In the genomic region with DNA sequence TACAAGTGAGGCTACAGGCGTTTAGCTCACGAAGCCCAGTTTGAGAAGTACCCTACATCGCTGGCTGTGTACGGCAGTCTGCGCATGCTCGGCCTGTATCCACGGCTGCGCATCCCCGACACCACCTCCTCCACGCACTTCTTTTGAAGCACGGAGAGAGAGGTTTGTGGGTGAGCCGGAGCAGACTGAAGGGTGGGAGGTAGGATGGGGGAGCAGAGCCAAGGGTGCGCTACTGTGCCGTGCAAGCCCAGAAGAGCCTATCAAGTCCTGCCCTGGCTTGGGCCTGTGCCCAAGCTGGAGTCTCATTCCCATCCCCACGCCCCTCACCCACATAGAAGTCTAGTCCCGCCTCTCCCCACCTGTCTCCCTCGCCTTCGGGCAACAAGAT, we compare ENCODE assay signal across 13 mouse cellular contexts. TPM values are rescaled to one million over a fixed set of nuclear protein-coding genes. Genes with fewer than 3 reads are reported as not detected.
DNase-seq lines count a peak whose midpoint lies in the region; ATAC-seq and TF ChIP-seq lines count a peak whose summit lies in the region.
"Had no signal": no experiment of that assay in that cellular context is flagged by ENCODE, and none has a peak within 500 bp of the region (broad histone marks: within the 10 kb centered on the region; RNA-seq: fewer than 3 reads in every experiment).

No protein-coding gene starts in this region.

- no peak overlapping the region for H3K9ac ChIP-seq in lung, embryonic 14.5 days
- no peak overlapping the region for H3K9ac ChIP-seq in stomach, embryonic 15.5 days
- no peak overlapping the region for H3K9ac ChIP-seq in lung, postnatal 0 days (replicated peaks; ENCODE audit: low read depth)
- H3K9ac ChIP-seq: kidney, embryonic 15.5 days; liver, embryonic 13.5 days had no signal

- no peak for TF ChIP-seq CTCF in lung, embryonic 14.5 days (IDR thresholded peaks at IDR 0.05; ENCODE audit: low read depth)
- no peak for TF ChIP-seq CTCF in lung, postnatal 0 days (IDR thresholded peaks at IDR 0.05)

- no peak overlapping the region for H3K27ac ChIP-seq in lung, embryonic 14.5 days (ENCODE audit: low read depth)
- no peak overlapping the region for H3K27ac ChIP-seq in stomach, embryonic 15.5 days
- no peak overlapping the region for H3K27ac ChIP-seq in lung, postnatal 0 days (ENCODE audit: low read length)
- H3K27ac ChIP-seq: kidney, embryonic 15.5 days; liver, embryonic 13.5 days had no signal

- peak; percentile 57 for ATAC-seq in lung, embryonic 14.5 days (ENCODE audit: insufficient read depth)
- ATAC-seq in stomach, embryonic 15.5 days (ENCODE audit: insufficient read depth, low FRiP score, low read depth), result 0 out of 2 replicates have a peak, but pooled peaks have one; percentile 11
- ATAC-seq in lung, postnatal 0 days, result no peak
- ATAC-seq in inflammation-experienced regulatory T-cells, adult 6 months, result no peak

- peaks cover 5% of the 10 kb centered on the region; the same call in 1 of the 2 replicates for H3K9me3 ChIP-seq in lung, embryonic 14.5 days (ENCODE audit: low read depth, low read length)
- no peaks in the 10 kb centered on the region for H3K9me3 ChIP-seq in stomach, embryonic 15.5 days
- H3K9me3 ChIP-seq in lung, postnatal 0 days (ENCODE audit: low read length), result no peaks in the 10 kb centered on the region
- H3K9me3 ChIP-seq: kidney, embryonic 15.5 days had no signal

- TF ChIP-seq EP300 in lung, postnatal 0 days (IDR thresholded peaks at IDR 0.05), result no peak

- H3K4me3 ChIP-seq in lung, embryonic 14.5 days (ENCODE audit: low read depth, low read length), result no peak overlapping the region
- no peak overlapping the region for H3K4me3 ChIP-seq in stomach, embryonic 15.5 days (replicated peaks)
- no peak overlapping the region for H3K4me3 ChIP-seq in lung, postnatal 0 days (ENCODE audit: low read depth, low read length)
- H3K4me3 ChIP-seq: erythroblast, embryonic 14.5 days; kidney, embryonic 15.5 days; liver, embryonic 13.5 days had no signal

- H3K4me2 ChIP-seq in lung, embryonic 14.5 days, result no peak overlapping the region
- H3K4me2 ChIP-seq in stomach, embryonic 15.5 days, result no peak overlapping the region
- H3K4me2 ChIP-seq in lung, postnatal 0 days (replicated peaks; ENCODE audit: low read depth, low read length), result no peak overlapping the region
- H3K4me2 ChIP-seq: kidney, embryonic 15.5 days; liver, embryonic 13.5 days had no signal

- no peaks in the 10 kb centered on the region for H3K36me3 ChIP-seq in lung, embryonic 14.5 days (ENCODE audit: insufficient read depth)
- no peaks in the 10 kb centered on the region for H3K36me3 ChIP-seq in stomach, embryonic 15.5 days
- H3K36me3 ChIP-seq in lung, postnatal 0 days (ENCODE audit: insufficient read depth, low read length), result no peaks in the 10 kb centered on the region

- no peaks in the 10 kb centered on the region for H3K27me3 ChIP-seq in lung, embryonic 14.5 days (ENCODE audit: insufficient read depth, low read length)
- no peaks in the 10 kb centered on the region for H3K27me3 ChIP-seq in stomach, embryonic 15.5 days (replicated peaks)
- H3K27me3 ChIP-seq in lung, postnatal 0 days (replicated peaks; ENCODE audit: insufficient read depth, low read length), result no peaks in the 10 kb centered on the region
- H3K27me3 ChIP-seq: kidney, embryonic 15.5 days; liver, embryonic 13.5 days had no signal

- H3K4me1 ChIP-seq in lung, embryonic 14.5 days (ENCODE audit: insufficient read depth), result peaks cover 7% of the 10 kb centered on the region; the same call in 1 of the 2 replicates
- peaks cover 16% of the 10 kb centered on the region; the same call in 1 of the 2 replicates for H3K4me1 ChIP-seq in stomach, embryonic 15.5 days
- peaks cover 4% of the 10 kb centered on the region for H3K4me1 ChIP-seq in lung, postnatal 0 days (ENCODE audit: insufficient read depth, low read depth, low read length)

- 45% methylated on average over 18 of the region's 18 CpGs for WGBS in lung, embryonic 14.5 days
- 74% methylated on average over 18 of the region's 18 CpGs for WGBS in stomach, embryonic 15.5 days
- WGBS in lung, postnatal 0 days, result 55% methylated on average over 18 of the region's 18 CpGs

- peak; percentile 16 for DNase-seq in lung, embryonic 14.5 days
- no peak for DNase-seq in lung, adult 18-20 months
- peak; percentile 49 to 85 for DNase-seq in frontal cortex, adult 2 months (ENCODE audit: extremely low spot score in 1 of 2, low spot score in 1 of 2)
- DNase-seq in left cerebral cortex, adult 9 months (ENCODE audit: low spot score in 2 of 2), result peak; percentile 47 to 73
- DNase-seq in lung, postnatal 0 days (ENCODE audit: low spot score), result no peak
- DNase-seq: adrenal gland, postnatal 10 days; cerebellum, adult 9-10 months; liver, embryonic 13.5 days; thymus, postnatal 25 days had no signal

RNA-seq across cellular contexts. Expression of gene Hdac7, which starts 19.2 kb away (rescaled TPM):
- 43.8 and 51.2 TPM in 2 replicates for polyA plus RNA-seq in lung, embryonic 14.5 days (2014; fragmentation: Nextera tagmentation; extraction: Ambion mirVana)
- 50.2 and 57.5 TPM in 2 replicates for polyA plus RNA-seq in frontal cortex, adult 2 months (2012; rRNA removed)
- 22.1 and 23.6 TPM in 2 replicates for polyA plus RNA-seq in stomach, embryonic 15.5 days (2015; fragmentation: Nextera tagmentation; extraction: Ambion mirVana)
- 43.2 and 52.1 TPM in 2 replicates for polyA plus RNA-seq in lung, postnatal 0 days (2015; fragmentation: Nextera tagmentation; extraction: Ambion mirVana)
- polyA plus RNA-seq in inflammation-experienced regulatory T-cells, adult 6 months (2017; shearing (Covaris generic)), result 10 to 100 TPM; 47.2 to 80.6 (median 77.9) TPM

RNA-seq across cellular contexts. Expression of gene Vdr, which starts 46.9 kb away (rescaled TPM):
- polyA plus RNA-seq in lung, embryonic 14.5 days (2014; fragmentation: Nextera tagmentation; extraction: Ambion mirVana), result 0.38 and 0.61 TPM in 2 replicates
- 1.2 and 1.5 TPM in 2 replicates for polyA plus RNA-seq in frontal cortex, adult 2 months (2012; rRNA removed)
- 1.7 and 2.5 TPM in 2 replicates for polyA plus RNA-seq in stomach, embryonic 15.5 days (2015; fragmentation: Nextera tagmentation; extraction: Ambion mirVana)
- 2.6 TPM in 2 replicates for polyA plus RNA-seq in lung, postnatal 0 days (2015; fragmentation: Nextera tagmentation; extraction: Ambion mirVana)
- 1 to 10 TPM in 2 of 3 experiments, under 1 TPM in 1; 0.16 to 2.8 (median 2.1) TPM for polyA plus RNA-seq in inflammation-experienced regulatory T-cells, adult 6 months (2017; shearing (Covaris generic))
- polyA plus RNA-seq: erythroblast, embryonic 14.5 days had no signal

Comparison
In these comparisons a context has a peak if more than half of its experiments do, and no peak if none do; other contexts are left out.
1. ATAC-seq: peak in lung, embryonic 14.5 days (single experiment) and stomach, embryonic 15.5 days (single experiment); none in lung, postnatal 0 days (single experiment) and inflammation-experienced regulatory T-cells, adult 6 months (single experiment).
2. DNase-seq: peak in lung, embryonic 14.5 days (single experiment), frontal cortex, adult 2 months (2 of 2) and left cerebral cortex, adult 9 months (2 of 2); none in lung, adult 18-20 months (0 of 2) and lung, postnatal 0 days (single experiment).